Mouse (Mus musculus): ENCODE data around the gene Dmrtb1.

DNA sequence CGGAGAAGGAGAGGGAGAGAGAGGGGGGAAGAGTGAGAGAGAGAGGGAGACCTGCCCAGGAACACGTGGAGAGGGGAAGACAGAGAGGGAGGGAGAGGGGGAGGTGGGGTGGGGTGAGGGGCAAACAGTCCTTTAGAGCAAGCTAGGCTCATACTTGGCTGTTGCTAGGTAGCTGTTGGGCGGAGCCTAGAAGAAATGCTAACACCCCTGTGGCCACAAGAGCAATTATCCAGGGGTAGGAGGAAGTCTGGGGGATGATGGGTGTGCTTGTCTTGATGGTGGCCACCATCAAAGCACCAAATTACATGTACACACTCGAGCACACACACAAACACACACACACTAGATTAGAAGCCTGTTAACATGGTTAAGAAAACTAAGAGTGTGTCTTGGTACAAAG, 48.6 kb upstream of the Dmrtb1 start:
- TF ChIP-seq MAFK (IDR thresholded peaks at IDR 0.05; ENCODE audit: insufficient read depth, low read depth, low read length) (no peak), HCFC1 (IDR thresholded peaks at IDR 0.05; ENCODE audit: borderline replicate concordance, insufficient read depth, low read length) (no peak), CHD2 (IDR thresholded peaks at IDR 0.05; ENCODE audit: low read depth, low read length) (no peak)

All from ES-E14 (cell line).